Mouse (Mus musculus): Measurements from ENCODE around the gene Olfr1183. TPM values are rescaled to one million over a fixed set of nuclear protein-coding genes. Genes with fewer than 3 reads are reported as not detected.
"Not testable (repeated sequence)": the region's sequence is repeated elsewhere in the genome, so short reads cannot be mapped to it uniquely, and the experiment has no call there.

Olfr1183 gene
- total RNA-seq (2021), result not detected

DNA sequence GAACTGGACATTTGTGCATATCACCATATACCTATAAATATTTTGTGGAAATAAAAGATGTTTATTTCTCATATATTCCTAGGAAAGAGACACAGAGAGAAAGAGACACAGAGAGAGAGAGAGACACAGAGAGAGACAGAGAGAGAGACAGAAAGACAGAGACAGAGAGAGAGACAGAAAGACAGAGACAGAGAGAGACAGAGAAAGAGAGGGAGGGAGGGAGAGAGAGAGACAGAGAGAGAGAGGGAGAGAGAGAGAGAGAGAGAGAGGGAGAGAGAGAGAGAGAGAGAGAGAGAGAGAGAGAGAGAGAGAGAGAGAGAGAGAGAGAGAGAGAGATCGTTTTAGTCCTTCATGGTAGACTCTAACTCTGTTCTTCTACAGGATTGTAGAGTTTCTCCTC is at the start of gene Olfr1183:
Olfr1183 (plus strand) TSS at position 301 of the 400 bp plus-strand sequence.
- not testable (repeated sequence) for DNase-seq

GRCm38 (mm10) chr2:88406353-88406752 is 48.3 kb upstream of the Olfr1183 start, which contains the start of gene Olfr1179:
Gene Olfr1179, minus strand, starts transcription at chr2:88406453.
- no peak for DNase-seq

DNA sequence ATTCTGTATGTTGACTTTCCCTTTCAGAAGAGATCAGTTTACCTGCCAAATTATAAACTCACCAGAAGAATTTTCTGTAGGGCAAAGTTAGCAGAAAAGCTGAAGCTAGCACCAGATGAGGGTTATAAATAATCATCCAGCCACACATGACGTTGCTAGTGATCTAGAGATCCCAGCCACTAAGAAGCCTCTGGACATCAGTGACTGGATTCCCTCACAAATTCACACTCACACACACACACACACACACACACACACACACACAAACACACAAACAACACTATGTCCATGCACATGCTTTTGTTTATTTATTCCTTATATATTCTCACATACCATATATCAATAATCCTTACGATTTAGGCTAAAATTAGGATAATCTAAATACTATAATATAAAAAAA is 35.6 kb upstream of the Olfr1183 start, which contains the start of gene Olfr1180:
Olfr1180 (minus strand) TSS at position 101 of the 400 bp plus-strand sequence.
- DNase-seq, result no peak

DNA sequence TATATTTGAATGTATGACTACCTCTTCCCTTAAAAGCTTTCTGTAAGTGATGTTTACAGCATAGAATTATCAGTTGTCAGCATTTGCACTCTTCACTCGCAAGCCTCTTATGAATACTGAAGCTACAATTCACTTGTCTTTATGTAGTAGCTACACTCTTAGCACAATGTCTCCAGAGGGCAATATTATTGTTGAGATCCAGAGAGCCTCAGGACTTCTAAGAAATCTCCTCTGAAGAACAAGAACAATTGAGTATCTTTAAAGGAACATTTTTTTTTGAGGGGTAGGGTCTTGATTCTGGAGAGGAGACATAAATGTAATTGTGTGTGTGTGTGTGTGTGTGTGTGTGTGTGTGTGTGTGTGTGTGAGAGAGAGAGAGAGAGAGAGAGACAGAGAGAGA is 28.6 kb upstream of the Olfr1183 start, which contains the start of gene Olfr1181:
Olfr1181 (minus strand) TSS at position 101 of the 400 bp plus-strand sequence.
- DNase-seq, result no peak

DNA sequence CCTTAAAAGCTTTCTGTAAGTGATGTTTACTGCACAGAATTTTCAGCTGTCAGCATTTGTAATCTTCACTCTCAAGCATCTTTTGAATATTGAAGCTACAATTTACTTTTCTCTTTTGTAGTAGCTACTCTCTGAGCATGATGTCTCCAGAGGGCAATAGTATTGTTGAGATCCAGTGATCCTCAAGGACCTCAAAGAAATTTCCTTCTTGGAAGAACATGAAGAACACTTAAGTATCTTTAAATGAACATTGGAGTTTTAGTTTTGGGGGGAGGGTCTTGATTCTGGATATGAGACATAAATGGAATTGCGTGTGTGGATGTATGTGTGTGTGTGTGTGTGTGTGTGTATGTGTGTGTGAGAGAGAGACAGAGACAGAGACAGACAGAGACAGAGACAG is 5.6 kb upstream of the Olfr1183 start, which contains the start of gene Gm13757:
Gm13757 (minus strand) TSS at position 101 of the 400 bp plus-strand sequence.
- no peak for DNase-seq

GRCm38 (mm10) chr2:88483298-88483697 is 28.6 kb downstream of the Olfr1183 start, which contains the start of gene Olfr1184:
Gene Olfr1184, plus strand, starts transcription at chr2:88483598.
- no peak for DNase-seq

DNA sequence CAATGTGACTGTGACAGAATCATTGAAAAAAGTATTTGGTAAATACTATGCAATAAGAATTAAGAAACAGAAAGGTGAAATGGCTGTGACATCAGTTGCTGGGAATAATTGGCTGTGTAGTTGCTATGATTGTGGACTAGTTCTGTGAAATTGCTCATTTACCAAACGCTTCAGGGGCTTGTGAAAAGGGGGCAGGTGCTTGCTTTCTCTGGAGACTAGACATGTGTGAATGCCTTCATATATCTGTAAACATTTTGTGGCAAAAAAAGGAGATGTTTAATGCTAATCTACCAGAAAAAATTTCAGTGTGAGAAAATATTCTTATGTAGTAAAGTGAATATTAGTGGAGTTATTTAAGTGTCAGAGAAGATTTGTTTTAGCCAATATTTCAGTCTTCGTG is 38.4 kb downstream of the Olfr1183 start, which contains the start of gene Olfr1185-ps1:
Olfr1185-ps1 (plus strand) TSS at position 301 of the 400 bp plus-strand sequence.
- DNase-seq, result no peak

GRCm38 (mm10) chr2:88518251-88518650 is 63.6 kb downstream of the Olfr1183 start, which contains the start of gene Olfr1186:
Gene Olfr1186, plus strand, starts transcription at chr2:88518551.
- no peak for DNase-seq

Other genes starting within 250 kb of the Olfr1183 start
- gene Olfr1170, start 226.5 kb upstream of the Olfr1183 start, total RNA-seq (2021), result not detected
- gene Olfr1173, start 175.0 kb upstream of the Olfr1183 start, total RNA-seq (2021), result not detected
- not detected for gene Olfr1174-ps, start 139.7 kb upstream of the Olfr1183 start, total RNA-seq (2021)
- gene Olfr1175-ps, start 127.7 kb upstream of the Olfr1183 start, total RNA-seq (2021), result not detected
- gene Olfr1176, start 118.1 kb upstream of the Olfr1183 start, total RNA-seq (2021), result not detected
- not detected for gene Olfr1177-ps, start 108.4 kb upstream of the Olfr1183 start, total RNA-seq (2021)
- not detected for gene Olfr1178, start 67.8 kb upstream of the Olfr1183 start, total RNA-seq (2021)
- not detected for gene Olfr1179, start 48.4 kb upstream of the Olfr1183 start, total RNA-seq (2021)
- gene Olfr1180, start 35.7 kb upstream of the Olfr1183 start, total RNA-seq (2021), result not detected
- not detected for gene Olfr1181, start 28.7 kb upstream of the Olfr1183 start, total RNA-seq (2021)
- not detected for gene Gm13757, start 5.7 kb upstream of the Olfr1183 start, total RNA-seq (2021)
- not detected for gene Olfr1184, start 28.7 kb downstream of the Olfr1183 start, total RNA-seq (2021)
- gene Olfr1185-ps1, start 38.5 kb downstream of the Olfr1183 start, total RNA-seq (2021), result not detected
- gene Olfr1186, start 63.7 kb downstream of the Olfr1183 start, total RNA-seq (2021), result not detected
- gene Olfr1188, start 102.1 kb downstream of the Olfr1183 start, total RNA-seq (2021), result not detected
- not detected for gene Olfr1189, start 131.6 kb downstream of the Olfr1183 start, total RNA-seq (2021)
- not detected for gene Olfr1191-ps1, start 185.7 kb downstream of the Olfr1183 start, total RNA-seq (2021)
- not detected for gene Olfr1192-ps1, start 193.6 kb downstream of the Olfr1183 start, total RNA-seq (2021)
- not detected for gene Olfr1193, start 220.8 kb downstream of the Olfr1183 start, total RNA-seq (2021)
- gene Olfr1195, start 234.3 kb downstream of the Olfr1183 start, total RNA-seq (2021), result not detected
- not detected for gene Olfr1196, start 249.7 kb downstream of the Olfr1183 start, total RNA-seq (2021)